Mouse (Mus musculus) forelimb bud, embryonic 11.5 days (tissue): ENCODE data around the gene Kyat1.
A peak's percentile ranks its signal among the peaks of the same experiment; 100 is the strongest.
"Not testable (repeated sequence)": the region's sequence is repeated elsewhere in the genome, so short reads cannot be mapped to it uniquely, and the experiment has no call there.

Source experiments
- DNase-seq: peaks from one replicate; pipeline ENCODE4 v3.0.0-alpha.2; 2012; ENCODE audit warnings: low read depth, low spot score

Kyat1 gene

DNA sequence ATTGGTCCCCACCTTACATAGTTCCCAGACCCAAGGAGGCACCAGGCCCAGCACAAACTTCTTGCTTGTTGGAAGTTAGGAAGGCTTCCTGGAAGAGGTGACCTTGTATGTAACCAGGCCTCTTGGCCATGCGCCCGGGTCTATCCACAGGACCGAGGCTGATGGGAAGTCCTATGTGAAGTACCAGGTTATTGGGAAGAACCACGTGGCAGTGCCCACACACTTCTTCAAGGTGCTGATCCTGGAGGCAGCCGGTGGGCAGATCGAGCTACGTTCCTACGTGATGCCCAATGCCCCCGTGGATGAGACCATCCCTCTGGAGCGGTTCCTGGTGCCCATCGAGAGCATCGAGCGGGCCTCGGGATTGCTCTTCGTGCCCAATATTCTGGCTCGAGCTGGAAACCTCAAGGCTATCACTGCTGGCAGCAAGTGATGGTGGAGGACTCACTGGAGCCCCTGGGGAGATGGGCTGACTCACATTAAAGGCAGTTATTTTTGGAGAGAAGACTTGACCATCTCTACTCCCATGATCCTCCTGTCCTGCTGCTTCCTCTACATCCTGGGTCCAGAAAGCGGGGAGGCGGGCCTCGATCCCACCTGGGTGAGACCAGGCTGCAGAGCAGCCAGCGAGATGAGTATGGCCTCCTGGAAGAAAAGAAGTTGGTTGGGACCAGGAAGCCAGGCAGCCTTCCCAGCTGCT, 32.0 kb downstream of the Kyat1 start:
- no peak for DNase-seq

DNA sequence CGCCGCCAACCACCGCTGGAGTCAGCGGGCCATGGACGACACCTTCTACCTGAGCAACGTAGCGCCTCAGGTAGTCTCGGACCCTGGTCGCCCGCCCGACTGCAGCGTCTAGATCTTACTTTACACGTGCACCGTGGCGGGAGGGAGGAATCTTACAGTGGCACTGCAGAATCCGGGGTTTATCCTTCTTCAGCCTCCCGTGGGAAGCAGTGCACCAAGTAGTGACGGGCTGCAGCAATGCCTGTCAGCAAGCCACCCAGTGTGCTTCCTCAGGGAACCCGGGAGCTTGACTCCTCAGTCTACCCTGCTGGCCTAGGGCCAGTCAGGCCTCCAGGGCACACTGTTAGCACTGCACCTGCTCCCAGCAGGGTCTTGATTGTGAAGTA, 33.7 kb downstream of the Kyat1 start:
- DNase-seq: no peak

DNA sequence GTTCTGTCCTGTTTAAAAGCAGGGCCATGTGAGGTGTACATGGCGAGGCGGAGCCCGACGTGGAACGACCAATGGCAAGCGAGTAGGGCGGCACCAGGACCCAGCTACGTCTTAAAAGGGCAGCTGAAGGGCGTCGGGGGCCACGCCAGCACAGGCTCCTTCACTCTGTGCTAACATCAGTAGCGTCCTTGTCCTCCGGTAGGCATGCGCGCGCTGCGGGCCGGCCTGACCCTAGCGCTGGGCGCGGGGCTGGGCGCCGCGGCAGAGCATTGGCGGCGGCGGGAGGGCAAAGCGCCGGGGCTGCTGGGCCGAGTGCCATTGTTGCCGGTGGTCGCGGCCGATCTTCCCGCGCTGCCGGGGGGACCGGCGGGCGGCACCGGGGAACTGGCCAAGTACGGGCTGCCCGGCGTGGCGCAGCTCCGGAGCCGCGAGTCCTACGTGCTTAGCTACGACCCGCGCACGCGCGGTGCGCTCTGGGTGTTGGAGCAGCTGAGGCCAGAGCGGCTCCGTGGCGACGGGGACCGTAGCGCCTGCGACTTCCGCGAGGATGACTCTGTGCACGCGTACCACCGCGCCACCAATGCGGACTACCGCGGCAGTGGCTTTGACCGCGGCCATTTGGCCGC, 34.2 kb downstream of the Kyat1 start, which contains the start of gene Endog:
TSS of gene Endog (plus strand) at position 123 of the 626 bp plus-strand sequence.
- DNase-seq: peak; percentile 78

DNA sequence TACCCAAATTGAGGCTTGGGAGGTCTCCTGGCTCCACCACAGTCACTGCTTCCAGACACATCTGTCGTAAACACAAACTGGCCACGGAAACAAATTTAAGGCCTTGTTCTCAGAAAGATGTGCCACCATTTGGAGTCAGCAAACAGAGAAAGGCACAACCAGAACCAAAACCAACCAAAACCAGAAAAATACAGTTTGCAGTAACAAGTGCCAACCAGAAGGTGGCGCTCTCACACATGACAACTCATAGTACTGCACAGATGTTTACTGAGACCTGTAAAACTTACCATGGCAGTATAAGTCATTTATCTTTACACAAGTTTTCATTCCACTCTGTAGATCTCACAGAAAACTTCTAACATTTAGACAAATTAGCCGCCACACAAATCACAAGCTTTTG, 39.0 kb downstream of the Kyat1 start:
- DNase-seq: peak; percentile 13

DNA sequence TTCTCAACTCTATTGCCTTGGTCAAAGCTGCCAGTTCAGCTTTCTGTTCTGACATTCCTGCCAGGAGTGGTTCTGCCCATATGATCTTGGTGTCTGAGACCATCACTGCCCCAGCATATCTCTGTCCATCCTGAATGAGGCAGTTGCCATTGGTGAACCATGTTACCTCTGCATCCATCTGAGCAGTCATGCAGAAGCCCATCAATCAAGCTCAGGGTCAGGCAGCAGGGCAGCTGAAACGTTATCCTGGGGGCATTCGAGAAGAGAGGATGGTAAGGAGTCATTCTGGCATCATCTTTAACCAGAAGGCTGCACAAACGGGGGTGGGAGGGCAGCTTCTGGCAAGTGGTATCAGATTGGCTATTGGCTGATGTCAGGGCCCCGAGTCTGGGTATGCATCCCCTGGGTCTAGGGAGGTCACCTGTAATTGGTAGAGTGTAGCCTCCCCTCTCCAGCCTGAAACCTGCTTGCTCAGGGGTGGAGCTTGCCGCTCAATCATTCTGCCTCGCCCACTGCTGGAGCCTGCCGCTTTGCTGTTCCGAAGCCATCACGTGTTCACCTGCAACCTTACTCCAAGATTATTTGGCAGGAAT, 41.2 kb downstream of the Kyat1 start:
- no peak for DNase-seq

DNA sequence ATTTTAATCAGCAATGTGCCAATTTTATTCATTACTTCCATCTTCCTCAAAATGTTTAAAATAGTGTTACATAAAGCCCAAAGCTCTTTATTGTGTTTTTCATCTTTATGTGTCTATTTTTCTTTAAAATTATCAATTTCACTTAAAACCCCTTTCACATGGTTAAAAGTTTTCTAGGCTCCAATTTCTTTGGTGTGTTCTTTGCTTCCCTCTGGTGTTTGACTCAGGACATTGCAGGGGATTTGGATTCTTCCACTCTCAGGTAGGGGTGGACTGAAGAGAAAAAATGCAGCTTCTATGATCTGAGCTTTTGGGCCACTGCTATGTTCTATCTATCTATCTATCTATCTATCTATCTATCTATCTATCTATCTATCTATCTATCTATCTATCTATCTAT, 43.8 kb downstream of the Kyat1 start:
- DNase-seq: peak; percentile 68

DNA sequence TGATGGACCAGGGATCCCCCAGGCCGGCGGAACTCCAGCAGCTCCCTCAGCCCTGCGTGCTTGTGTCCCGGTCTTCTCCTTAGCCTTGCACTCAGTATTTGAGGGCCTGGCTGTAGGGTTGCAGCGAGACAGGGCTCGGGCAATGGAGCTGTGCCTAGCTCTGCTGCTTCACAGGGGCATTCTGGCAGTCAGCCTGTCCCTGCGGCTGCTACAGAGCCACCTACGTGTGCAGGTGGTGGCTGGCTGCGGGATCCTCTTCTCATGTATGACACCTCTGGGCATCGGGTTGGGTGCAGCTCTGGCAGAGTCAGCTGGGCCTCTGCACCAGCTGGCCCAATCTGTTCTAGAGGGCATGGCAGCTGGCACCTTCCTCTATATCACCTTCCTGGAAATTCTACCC, 45.8 kb downstream of the Kyat1 start:
- DNase-seq: not testable (repeated sequence)

DNA sequence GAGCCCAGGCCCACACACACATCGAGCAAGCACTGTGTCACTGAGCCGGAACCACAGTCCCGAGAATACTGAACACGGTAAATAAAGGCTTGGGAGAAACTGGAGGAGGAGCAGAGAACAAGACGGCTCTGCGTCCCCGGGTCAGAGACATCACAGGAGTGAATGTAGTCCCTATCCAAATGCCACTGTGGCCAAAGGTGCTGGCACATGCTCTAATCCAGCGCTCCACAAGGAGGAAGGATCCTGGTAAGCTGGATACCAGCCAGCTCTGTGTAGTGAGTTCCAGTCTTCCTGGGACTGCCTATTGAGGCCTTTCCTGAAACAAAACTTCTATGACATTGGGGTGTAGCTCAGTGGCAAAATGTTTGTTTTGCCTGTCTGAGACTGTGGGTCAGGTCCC, 53.0 kb downstream of the Kyat1 start:
- no peak for DNase-seq

DNA sequence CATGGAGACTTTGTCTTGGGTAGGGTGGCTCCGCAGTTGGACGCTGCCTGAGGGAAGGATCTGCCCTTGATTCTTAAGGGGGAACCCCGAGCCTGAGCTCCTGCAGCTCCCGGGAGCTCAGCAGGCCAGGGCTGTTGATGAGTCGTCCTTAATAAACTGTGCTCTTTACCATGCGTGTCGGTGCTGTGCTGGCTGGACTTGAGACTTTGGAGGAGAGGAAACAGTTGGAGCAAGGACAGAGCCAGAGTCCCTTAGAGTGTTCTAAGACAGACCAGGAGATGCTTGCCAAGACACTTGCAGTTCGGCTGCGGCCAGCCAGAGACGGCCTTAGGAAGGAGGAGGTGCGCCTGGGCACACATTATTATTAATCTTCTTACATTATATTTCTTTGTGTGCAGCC, 53.8 kb downstream of the Kyat1 start:
- no peak for DNase-seq

DNA sequence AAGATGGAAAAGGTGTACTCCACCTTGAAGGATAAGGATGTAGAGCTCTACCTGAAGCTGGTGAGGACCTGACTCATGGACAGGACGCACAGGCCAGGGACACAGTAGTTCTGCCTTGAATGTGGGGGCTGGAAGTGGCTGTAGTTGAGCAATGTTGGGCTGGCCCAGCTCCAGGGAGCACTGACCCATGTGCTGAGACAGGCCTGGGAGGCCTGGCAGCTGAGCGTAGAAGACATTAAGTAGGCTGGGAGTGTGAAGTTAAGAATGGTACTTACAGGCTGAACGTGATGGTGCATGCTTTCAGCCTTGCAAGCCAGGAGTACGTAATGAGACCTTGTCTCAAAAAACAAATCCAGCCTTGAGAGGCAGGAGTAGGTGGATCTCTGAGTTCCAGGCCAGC, 58.2 kb downstream of the Kyat1 start:
- DNase-seq: no peak

DNA sequence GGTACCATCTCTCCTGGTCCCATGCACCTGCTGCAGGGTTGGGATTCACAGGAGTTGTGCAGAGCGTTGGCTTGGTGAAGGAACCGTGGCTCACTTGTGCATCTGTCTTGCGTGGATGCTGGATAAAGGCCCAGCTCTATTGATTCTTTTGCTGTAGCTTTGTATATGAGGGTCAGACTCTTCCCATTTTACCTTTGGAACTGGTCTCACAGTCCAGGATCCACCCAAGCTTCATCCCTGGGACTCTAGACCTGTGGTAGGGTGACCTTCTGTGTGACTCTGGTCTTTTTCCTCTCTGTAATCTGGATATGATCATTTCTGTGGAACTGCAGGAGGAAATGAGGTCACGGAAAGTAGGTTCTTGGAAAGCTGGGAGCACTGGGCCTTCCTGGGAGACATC, 61.2 kb downstream of the Kyat1 start:
- no peak for DNase-seq

DNA sequence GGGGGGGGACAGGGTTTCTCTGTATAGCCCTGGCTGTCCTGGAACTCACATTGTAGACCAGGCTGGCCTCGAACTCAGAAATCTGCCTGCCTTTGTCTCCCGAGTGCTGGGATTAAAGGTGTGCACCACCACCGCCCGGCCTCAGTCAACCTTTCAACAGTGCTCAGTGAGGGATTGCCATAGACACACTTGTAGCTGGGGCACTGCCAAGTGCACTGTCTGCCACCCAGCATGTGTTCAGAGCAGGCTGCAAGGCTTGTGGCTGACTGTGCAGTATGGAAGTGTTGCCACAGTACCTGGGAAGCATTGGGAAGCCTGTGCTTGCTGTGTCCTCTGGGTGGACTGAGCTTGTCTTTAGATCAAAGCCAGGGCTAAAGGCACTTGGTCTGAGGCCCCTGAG, 65.6 kb downstream of the Kyat1 start:
- not testable (repeated sequence) for DNase-seq

DNA sequence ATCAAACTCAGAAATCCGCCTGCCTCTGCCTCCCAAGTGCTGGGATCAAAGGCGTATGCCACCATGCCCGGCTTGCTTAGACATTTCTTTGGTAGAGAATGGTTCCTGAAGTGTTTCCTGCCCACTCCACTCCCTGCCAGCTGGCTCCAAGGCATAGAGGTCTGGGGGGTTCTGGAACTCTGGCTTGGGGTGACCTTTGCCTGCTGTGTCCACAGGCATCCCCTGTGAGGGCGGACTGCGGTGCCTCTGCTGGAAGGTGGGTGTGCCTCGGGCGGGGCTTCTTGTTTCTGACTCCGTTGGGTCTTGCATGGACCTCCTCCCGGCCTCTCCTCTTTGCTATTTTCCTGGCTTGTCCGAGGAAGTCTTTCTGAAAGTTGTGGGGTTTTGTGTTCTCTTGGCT, 69.2 kb downstream of the Kyat1 start:
- DNase-seq: no peak
